Mouse (Mus musculus) layer of hippocampus, adult 18-20 months (tissue): ENCODE results near the gene Ccr5. TPM values are rescaled to one million over a fixed set of nuclear protein-coding genes. Genes with fewer than 3 reads are reported as not detected.
"Not testable (repeated sequence)": the region's sequence is repeated elsewhere in the genome, so short reads cannot be mapped to it uniquely, and the experiment has no call there.

Experiments
- DNase-seq, 2 experiments: peaks; one replicate each; pipeline ENCODE4 v3.0.0; 2022; ENCODE audit warnings: low spot score in 2 of 2
- long read RNA-seq: library from polyadenylated mRNA; stranded (forward); transcript quantifications from one replicate; pipeline ENCODE4 v2.0.0, GENCODE M21; 2021
- total RNA-seq, 2 experiments: library from RNA; stranded (reverse); gene quantifications; 2 replicates each; pipeline ENCODE4 v1.2.3; 2021

The Ccr5 gene
- total RNA-seq = 1 to 10 TPM; 5.5 to 6.2 TPM
- long read RNA-seq, full-length matches to known transcripts = 2 of 3 reads
- long read RNA-seq, partial matches to known transcripts = 0 of 3 reads
- long read RNA-seq, other reads (novel, unspliced or antisense) = 1 of 3 reads

DNA sequence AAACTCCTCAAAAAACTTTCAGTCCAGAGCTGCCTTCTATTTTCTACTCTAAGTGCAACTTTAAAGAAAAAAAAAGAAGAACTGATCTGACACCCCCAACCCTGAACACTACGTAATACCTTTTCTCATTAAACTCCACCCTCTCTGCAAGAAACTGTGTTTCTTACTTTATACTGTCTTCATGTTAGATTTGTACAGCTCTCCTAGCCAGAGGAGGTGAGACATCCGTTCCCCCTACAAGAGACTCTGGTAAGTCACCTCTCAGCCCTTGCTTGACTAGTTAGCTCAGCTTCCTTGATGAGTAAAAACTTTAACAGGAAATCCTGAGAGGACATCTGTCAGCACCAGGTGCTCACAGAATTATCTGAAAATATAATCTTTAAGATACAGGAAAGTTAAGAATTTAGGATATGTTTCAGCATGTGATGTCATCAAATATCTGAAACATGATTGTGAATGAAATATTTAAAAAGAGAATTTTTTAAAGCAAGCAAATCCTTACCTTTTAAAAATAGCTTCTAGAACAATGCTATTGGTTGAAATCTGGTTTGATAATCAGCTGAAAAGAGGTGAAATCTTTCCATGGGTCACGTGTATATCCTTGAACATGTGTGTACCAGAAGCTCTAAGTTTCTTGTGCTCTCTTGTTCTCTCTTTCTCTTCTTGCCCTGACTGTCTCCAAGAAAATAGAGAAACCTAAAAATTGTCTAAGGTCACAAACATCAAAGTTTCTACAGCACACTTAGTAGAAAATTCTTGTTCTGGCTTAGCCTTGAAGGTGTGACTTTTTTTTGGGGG lies at the start of gene Ccr5:
TSS of gene Ccr5 (plus strand) at position 157 of the 798 bp plus-strand sequence.
- no peak for DNase-seq

DNA sequence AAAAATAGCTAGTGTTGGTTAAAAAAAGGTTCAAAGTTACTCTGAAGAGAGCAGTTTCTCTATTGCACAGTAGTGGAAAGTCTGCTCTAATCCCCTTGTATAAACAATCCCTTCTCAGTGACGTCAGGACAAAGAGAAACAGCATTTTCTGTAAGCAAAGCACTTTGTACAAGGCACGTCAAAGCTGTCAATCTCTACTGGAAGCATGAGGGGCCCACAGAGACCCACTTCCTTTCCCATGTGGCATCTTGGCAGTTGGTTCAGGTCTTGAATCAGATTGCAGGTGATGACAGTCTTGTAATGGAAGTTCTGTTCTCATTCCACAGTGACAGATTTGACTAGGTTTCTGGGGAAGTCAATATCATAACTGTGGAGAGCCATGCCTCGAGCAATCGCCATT lies 41.5 kb upstream of the Ccr5 start:
- no peak for DNase-seq

DNA sequence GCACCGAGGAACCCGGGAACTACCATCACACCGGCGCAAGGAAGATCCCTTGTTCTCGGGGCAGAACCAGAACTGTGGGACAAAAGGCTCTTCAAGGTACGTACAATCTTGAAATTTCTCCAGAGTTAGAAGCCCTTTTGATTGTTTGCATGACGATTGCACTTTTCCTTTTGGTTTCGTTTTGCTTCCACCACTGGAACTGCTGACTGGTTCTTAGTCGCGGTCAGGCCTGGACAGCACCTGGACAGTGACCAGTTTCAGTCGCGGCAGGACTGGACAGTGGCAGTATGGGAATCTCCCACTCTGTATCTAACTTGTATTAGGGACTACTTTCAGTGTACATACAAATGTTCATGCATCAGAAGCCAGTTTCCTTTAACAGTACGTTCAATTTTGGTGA lies 40.9 kb upstream of the Ccr5 start:
- not testable (repeated sequence) for DNase-seq

DNA sequence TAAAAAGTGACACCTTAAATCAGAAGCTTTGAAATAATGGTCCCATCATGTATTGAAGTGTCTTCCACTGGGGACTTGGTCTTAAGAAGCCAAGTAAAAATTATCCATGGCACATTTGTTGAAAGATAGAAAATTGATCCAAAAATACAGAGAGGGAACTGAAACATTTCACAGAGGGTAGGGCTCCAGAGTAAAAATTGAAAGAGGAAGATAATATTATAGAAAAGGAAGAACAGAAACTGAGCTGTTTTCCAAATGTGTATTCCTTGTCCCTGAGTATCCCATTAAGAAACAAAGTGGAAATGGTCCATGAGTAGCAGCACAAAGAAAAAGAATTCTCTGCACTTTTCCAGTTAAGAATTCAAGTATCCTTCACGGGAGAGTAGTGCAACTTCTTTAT lies 30.9 kb upstream of the Ccr5 start:
- no peak for DNase-seq

DNA sequence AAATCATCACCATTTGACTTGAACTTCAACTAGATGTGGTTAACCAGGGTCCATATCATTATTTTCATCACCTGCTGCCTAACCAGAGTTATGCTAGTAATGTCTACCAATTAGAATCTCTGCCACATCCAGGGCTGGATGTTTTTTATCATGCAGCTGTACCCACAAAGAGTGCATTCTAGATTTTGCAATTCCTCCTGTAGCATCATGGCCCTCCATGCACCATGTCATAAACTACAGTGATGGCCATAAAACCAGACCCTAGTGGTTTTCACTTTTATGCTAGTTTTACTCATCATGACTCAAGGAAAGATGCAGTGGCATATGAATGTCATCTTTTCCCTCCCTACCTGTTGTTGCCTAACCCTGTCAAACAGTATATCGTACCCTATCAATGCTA lies 22.2 kb upstream of the Ccr5 start:
- DNase-seq = no peak

DNA sequence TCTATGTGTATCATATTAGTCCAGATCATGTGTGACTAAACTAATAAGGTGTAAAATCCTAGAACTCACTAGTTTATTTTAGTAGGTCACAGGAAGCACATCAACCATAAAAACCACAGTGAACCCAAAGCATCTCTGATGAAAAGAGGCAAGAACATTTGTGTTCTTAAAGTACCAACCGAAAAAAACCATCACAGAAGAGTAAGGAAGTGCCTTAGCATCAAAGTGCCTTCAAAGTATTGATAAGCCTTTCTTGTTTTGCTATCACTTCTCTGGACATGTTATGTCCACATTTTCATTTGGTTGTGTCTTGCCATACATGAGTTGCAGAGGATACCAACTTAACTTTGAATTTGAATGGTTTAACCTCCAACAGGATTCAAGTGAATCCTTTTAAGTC lies 21.0 kb upstream of the Ccr5 start:
- no peak for DNase-seq

DNA sequence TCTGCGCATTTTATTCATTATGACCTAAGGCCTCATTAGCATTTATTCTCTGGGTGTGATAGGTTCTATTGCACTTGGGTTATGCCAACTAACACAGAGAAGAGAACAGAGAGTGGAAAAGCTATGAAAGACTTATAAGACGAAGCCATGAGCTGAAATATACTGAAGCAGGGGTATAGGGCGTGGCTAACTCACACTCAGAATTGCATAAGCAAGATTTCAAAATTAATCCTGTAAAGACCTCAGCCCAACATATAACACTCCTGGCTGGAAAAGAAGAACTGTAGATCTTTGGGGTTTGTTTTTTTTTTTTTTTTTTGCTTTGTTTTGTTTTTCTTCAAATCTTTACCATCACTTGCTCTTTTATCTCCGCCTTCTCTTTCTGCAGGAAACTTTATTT lies 19.6 kb upstream of the Ccr5 start, which contains the start of gene Ccr2:
TSS of gene Ccr2 (plus strand) at position 228 of the 400 bp plus-strand sequence.
- no peak for DNase-seq

DNA sequence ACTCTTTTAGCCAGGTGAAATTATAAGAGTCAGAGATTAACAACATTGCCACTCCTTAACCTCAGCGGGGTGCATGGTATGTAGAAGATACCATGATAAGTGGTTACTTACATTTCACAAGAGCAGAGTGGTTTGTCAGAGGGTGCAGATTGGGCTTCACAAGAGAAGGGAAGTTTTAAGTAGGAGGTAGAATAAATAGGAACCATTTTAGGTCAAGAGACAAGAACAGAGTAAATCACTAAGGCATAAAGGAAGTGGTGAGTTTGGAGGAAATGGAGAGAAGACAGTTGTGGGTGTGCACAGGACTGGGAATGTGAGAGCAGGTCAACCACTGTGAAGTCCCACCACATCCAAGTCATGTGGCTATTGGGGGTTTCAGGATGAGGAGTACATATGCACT lies 18.1 kb upstream of the Ccr5 start:
- no peak for DNase-seq

DNA sequence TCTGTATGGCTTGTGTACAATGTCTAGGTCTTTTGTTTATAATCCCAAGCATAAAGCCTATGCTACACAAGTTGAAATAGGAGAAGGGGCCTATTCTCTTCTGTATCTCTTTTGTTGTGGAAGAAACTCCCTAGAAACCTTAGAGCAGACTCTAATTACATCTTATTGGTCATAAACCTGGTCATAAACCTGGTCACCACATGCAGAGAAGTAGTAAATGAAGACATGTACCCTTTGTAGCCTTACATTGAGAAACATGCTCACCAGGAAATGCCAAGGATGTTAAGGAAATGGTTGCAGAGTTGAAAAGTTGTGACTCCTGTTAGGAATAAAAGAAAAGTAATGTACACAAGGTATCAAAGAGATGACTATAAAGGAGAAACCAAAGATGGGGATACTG lies 16.1 kb upstream of the Ccr5 start:
- DNase-seq = no peak

DNA sequence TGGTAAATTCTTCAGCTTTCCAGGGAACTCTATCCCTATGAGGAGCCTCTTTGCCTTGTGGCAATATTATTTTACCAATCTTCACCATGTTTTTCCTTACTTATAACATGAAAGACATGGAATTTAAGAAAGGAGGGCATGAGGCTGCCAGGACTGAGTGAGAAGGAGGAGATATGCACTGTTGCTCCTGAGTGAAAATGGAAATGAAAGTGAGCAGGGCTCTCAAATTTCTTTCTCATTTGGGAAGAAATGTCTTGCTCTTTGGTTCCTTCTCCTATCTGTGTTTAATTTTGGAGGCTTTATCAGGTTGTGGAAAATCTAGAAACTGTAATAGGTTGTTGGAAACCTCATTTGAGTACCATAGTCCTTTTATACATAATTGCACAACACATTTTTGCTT lies 14.1 kb upstream of the Ccr5 start:
- no peak for DNase-seq

DNA sequence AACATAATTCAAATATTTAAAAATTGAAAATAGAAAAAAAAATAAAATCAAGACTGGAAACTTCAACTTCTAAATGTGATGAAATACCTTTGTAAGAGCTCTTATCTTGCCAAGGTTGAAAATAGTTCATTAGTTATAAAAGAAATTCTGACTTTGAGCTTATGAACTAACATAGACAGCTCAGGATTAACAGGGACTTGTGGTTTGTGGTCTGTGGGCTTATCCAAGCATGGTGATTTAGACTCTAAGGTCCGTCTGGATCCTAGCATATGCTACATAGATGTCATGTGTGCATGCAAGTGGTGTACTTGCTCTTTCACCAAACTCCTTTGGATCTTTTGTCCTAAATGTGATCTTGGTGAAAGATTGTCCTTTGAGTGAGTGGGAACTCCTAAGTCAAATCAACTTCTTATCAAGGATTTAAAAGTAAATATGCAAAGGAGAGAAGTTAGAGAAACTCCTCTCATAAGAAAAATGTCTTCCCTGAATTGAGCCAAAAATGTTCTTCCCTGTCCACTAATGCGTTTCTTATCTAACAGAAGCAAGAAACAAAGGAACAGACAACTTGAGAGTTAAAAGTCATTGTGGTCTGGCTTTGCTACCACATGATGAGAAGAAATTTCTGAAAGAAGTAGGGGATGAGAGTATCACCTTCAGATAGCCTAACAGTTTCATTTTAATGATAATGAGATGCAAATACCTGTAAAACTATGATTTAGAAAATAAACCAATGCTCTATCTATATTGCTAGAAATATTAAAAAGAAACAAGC lies 12.8 kb upstream of the Ccr5 start:
- DNase-seq = no peak

DNA sequence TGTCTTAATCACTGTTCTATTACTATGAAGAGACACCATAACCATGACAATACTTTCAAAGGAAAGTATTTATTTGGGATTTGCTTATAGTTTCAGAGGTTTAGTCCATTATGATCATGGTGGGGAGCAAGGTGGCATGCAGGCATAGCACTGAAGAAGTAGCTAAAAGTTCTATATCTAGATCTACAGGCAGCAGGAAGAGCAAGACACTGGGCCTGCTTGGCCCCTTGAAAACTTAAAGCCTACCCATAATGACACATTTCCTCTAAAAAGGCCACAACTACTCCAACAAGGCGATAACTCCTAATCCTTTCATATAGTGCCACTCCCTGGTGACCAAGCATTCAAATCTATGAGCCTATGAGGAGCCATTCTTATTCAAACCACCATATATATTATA lies 9.3 kb upstream of the Ccr5 start:
- no peak for DNase-seq

DNA sequence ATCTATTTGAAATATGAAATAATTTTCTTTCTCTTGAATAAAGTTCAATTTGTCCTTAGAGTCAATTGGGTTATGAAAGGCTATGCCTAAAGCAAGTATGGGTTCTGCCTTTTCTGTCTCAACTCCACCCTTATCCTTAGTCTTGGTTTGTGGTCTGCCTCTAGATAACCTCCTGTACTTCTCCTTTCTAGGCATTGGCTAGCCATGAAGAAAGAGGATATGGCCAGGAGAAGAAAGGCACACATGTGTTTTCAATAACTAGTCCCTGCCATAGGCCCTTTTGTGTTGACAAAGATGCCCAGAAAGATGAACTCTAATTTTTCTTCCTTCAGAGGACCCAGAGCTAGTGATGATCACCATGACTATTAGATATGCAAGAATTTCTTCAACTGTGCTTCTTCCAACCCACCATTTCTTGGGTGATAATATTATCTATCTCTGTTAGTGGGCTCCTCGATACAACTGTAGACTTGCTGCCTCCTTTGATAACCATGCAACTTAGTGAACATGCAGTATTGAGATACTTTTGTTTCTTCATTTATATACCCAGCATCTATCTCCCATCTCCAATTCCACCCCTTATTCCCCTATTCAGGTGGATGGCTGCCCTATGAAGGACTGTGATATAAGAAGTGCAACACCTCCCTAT lies 8.6 kb upstream of the Ccr5 start:
- no peak for DNase-seq

DNA sequence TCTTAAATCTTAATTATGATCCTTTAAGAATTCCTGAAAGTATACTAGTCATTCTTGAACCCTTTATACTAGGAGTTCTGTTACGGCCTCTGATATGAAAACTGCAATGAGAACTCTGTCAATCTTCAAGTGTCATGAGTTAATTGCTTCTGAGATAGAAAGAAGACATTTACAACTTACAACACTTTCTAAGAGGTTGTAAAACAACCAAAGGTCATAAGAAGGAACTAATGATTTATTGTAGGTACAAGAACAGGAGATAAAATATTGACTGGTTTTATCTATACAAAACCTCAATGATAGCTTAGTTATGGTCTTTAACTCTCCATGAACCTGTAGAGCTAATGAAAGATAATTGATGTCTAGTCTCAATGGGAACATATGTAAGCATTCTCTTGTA lies 7.6 kb upstream of the Ccr5 start:
- DNase-seq = no peak

DNA sequence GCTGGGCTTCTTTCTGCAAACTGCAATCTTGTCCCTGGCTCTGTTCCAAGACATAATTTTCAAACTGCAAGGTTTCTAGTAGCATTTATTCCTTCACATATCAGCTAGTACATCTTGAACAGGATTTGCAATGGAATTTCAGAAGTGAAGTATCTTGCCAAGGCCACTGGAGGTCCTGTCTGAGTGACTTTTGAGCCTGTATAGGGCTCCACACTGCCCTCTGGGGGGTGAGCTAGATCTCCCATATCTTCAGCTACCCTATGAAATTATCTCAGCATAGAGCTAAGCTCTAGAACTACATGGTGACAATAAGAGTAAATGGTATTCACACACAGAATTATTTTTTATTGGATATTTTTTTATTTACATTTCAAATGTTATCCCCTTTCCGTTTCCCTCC lies 2.9 kb upstream of the Ccr5 start:
- DNase-seq = peak in 1 of 2 experiments; percentile 7

DNA sequence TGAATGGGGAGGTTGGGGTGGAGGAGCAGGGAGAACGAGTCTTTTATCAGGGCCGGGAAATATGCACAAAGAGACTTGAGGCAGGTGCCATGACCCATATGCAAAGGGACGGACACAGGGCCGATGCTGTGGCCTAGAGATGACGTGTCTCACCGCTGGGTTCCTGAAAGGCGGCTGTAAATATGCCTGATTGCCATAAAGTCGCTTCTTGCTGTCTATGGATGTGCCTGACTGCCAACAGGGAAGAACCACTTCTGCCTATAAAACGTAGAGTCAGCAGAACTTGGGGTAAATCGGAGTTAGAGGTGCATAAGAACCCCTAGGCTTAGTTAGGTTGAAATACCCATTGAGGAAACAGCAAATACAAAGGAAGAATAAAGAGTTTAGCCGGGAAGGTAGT lies 4.2 kb downstream of the Ccr5 start:
- DNase-seq = no peak

DNA sequence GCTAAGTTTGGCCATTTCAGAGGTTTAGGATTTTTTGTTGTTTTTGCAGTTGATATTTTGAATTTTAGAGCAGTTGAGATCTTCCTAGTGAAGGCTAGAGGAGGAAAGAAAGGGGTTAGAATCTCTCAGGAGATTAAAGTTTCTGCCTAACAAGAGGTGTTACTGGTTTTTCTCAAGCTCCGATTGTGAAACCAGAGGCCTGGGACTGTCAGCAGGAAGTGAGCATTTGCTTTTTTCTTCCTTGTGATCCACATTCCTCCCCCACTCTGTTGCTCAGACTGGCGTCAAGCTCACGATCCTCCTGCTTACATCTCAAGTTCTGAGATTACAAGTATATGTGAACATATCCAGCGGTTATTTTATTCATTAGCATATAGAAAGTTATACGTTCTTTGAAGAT lies 5.0 kb downstream of the Ccr5 start:
- DNase-seq = no peak

DNA sequence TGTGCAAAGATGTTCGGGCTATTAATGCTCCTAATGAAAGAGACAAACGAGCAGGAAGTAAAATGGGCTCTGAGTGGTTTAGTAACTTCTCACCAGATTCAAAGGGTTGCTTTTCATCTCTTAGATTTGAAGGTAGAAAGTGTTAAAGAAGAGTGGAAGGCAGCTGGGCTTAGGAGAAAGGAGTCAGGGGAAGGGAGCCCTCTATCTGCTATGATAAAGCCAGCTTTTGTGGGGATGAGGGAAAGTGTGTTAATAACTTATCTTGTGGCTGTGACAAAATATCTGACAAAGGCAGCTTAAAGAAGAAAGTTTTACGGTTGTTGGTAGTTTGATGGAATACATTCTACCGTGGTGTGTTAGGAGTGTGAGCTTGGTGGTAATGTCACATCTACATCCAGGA lies 6.1 kb downstream of the Ccr5 start:
- no peak for DNase-seq

DNA sequence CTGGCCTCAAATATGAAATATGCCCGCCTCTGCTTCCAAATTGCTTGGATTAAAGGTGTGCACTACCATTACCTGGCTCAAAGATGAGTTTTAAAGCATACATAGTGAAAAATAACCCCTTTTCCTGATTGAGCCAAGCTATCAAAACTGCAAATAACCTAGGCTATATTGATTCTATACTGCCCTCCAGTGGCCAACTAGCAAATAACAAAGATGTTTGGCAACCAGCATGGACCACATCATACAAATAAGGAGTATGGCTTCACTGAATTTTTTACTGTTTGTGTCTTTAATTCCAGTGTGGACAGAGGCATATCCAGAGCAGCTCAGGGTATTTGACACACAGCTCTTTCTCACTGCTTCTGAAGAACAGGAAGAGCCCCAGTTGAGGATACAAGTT lies 7.0 kb downstream of the Ccr5 start:
- DNase-seq = peak; percentile 11 to 72

DNA sequence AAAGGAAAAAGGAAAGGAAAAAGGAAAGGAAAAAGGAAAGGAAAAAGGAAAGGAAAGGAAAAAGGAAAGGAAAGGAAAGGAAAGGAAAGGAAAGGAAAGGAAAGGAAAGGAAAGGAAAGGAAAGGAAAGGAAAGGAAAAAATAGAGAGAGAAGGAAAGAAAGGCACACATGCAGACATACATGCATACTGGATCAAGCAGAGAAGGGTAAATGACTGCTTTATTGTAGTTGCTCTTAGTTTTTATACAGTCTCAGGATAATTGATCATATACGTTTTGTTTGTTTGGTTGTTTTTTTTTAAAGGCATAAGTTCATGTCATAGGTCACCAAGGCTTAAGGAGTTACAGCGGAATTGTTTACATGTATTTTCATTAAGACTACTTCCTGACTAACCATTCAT lies 11.6 kb downstream of the Ccr5 start:
- DNase-seq = not testable (repeated sequence)

DNA sequence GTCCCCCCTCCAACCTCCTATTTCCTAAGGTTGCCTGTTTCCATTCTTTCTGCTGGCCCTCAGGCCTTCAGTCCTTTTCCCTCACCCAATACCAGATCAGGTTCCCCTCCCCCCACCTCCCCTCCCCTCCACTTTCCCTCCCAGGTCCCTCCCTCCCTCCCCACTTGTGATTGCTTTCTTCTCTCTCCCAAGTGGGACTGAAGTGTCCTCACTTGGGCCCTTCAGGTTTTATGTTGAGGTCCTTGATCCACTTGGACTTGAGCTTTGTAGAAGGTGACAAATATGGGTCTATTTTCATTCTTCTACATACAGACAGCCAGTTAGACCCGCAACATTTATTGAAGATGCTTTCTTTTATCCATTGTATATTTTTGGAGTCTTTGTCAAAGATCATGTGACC lies 13.6 kb downstream of the Ccr5 start:
- DNase-seq = not testable (repeated sequence)

DNA sequence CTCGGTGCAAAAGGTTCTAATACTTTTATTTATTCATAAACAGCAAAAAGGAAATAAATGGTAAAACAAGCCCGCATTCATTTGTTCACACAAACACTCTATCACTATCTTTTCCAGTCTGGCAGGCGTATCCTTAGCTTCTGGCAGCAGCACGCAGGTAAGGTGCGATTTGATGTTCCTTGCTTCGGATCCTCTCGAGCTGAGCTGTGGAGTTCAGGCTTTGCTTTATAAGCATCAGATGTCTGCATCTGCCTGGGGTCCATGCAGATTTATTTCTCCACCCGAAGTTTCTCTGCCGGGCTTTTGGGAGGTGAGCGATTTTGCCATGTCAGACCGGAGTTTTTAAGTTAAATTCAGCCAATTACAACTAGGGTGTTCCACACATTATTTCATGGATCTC lies 16.3 kb downstream of the Ccr5 start:
- no peak for DNase-seq
